Mouse (Mus musculus): ENCODE results near the gene Gnai3. TPM values are rescaled to one million over a fixed set of nuclear protein-coding genes. Genes with fewer than 3 reads are reported as not detected.

Gene Gnai3
- polyA plus RNA-seq, 2 experiments = 89.8 to 166 TPM

DNA sequence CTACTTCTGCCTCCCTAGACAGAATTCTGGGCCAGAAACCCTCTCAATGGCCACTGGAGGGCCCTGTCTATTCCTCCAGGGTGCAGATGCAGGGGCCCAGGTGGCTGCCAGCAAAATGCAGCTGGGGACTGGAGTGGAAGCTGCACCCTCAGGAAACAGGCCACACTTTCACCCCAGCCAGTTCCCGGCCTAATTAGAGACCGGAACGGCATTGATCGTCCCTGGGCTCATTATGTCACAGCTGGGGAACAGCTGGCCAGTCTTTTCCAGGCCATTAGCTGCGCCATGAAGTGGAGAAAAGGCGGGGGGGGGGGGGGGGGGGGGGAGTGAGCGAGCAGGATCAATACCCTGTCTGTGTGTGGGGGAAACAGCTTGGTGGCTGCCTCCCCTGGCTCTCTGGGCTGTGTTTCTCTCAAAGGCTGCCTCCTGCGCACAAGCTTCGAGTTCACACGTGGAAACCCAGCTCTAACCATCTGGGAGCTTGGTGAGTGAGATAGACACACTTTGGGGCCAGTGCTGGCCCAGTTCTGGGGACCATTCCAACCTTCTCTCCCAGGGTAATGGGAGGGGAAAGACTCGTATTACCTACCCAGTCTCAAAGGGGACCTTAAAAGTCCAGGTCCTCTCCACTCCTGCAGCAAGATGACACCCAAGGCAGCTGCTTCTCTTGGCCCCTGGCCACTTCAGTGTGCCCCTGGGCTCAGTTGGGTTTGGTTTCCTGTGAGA lies 20.7 kb upstream of the Gnai3 start:
- peak; percentile 79 for ATAC-seq (ENCODE audit: low FRiP score, low read depth)
- H3K4me2 ChIP-seq (replicated peaks; ENCODE audit: low read depth, low read length, severe bottlenecking) = peak overlapping the region; percentile 15; the same call in 1 of the 2 replicates

DNA sequence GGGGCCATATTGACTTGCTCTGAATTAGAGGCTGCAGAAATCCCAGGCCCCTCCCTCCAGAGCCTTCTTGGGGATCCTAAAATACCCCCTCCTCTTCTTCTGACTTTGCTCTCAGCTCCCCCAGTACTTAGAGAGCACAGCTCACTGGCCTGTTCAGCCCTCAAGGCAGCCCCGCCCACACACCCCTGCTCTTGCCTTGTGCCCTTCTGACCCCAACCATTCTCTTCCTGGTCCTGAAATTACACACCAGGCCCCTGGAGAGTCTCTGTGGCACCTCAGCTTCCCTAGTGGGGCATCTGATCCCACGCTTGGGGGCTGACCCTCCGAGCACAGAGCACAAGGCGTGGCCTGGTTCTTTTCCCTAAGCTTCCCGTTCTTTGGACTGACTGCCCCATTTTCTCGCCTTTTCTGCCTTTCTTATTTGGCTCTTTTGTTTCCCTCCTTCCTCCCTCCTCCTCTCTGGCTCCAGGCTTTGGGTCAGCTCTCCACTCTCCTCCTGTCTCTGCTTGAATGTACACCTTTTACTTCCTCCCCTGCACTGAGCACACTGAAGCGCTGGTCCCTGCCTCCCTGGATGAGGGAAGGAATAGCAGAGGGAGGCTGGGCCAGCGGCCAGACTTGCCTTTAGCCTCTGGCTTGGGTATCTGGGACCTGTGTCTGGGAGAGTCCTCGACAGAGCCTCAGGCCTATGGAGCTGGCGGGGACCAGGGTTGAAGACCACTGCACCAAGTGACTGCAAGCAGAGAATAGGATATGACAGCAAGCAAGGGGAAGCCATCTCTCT lies 19.8 kb upstream of the Gnai3 start:
- Histone ChIP-seq H3K4me1 (ENCODE audit: control insufficient read depth, insufficient read depth, low read length) (peaks cover 45% of the 10 kb centered on the region), H3K9ac (ENCODE audit: low read depth, low read length, severe bottlenecking) (no peak overlapping the region), H3K4me2 (replicated peaks; ENCODE audit: low read depth, low read length, severe bottlenecking) (no peak overlapping the region), H3K36me3 (ENCODE audit: control insufficient read depth, insufficient read depth, low read length) (no peaks in the 10 kb centered on the region), H3K9me3 (ENCODE audit: control insufficient read depth, low read length) (no peaks in the 10 kb centered on the region), H3K4me3 (replicated peaks; ENCODE audit: low read length) (no peak overlapping the region), H3K27me3 (ENCODE audit: control insufficient read depth, insufficient read depth, low read length) (no peaks in the 10 kb centered on the region), H3K27ac (replicated peaks; ENCODE audit: low read depth, low read length) (peak overlapping the region; percentile 10; the same call in 1 of the 2 replicates)
- ATAC-seq (ENCODE audit: low FRiP score, low read depth) (peak; percentile 18; the same call in 1 of the 2 replicates), DNase-seq (ENCODE audit: low spot score) (no peak)
- WGBS = 22% methylated on average over 10 of the region's 10 CpGs
- no peak for TF ChIP-seq POLR2A (IDR thresholded peaks at IDR 0.05; ENCODE audit: borderline replicate concordance, extremely low read depth, insufficient read depth, insufficient read length)

More for the DNA sequence above, 20.7 kb upstream of the Gnai3 start:
- Histone ChIP-seq H3K36me3 (ENCODE audit: control insufficient read depth, insufficient read depth, low read length) (no peaks in the 10 kb centered on the region), H3K4me1 (ENCODE audit: control insufficient read depth, insufficient read depth, low read length) (peaks cover 45% of the 10 kb centered on the region), H3K4me3 (replicated peaks; ENCODE audit: low read length) (no peak overlapping the region), H3K9me3 (ENCODE audit: control insufficient read depth, low read length) (no peaks in the 10 kb centered on the region), H3K9ac (ENCODE audit: low read depth, low read length, severe bottlenecking) (no peak overlapping the region), H3K27ac (replicated peaks; ENCODE audit: low read depth, low read length) (peak overlapping the region; percentile 58), H3K27me3 (ENCODE audit: control insufficient read depth, insufficient read depth, low read length) (no peaks in the 10 kb centered on the region)
- TF ChIP-seq POLR2A (IDR thresholded peaks at IDR 0.05; ENCODE audit: borderline replicate concordance, extremely low read depth, insufficient read depth, insufficient read length) = no peak
- 11% methylated on average over 10 of the region's 11 CpGs for WGBS
- DNase-seq (ENCODE audit: low spot score) = peak; percentile 76

DNA sequence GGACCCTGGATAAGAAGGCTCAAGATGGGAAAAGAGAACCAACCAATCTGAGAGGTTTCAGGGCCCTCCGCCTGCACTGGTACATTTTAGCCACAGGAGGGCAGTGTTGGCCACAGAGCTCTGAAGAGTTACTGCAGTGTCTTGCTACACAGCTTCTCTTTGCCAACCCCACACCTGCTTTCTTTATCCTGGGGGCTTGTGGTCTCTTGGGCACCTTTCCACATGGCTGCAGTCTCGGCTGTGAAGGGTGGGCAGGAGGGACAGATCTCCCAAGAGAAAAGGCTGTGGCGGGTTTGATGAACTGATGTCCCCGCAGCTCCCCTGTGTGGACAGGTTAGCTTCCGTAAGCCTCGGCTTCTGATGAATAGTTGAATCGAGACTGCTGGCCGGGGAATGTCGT lies 18.9 kb upstream of the Gnai3 start:
- 8% methylated on average over 9 of the region's 9 CpGs for WGBS
- ATAC-seq (ENCODE audit: low FRiP score, low read depth) (no peak), DNase-seq (ENCODE audit: low spot score) (peak; percentile 85)
- no peak overlapping the region for H3K9ac ChIP-seq (ENCODE audit: low read depth, low read length, severe bottlenecking)
- no peak overlapping the region for H3K27ac ChIP-seq (replicated peaks; ENCODE audit: low read depth, low read length)
- no peaks in the 10 kb centered on the region for H3K36me3 ChIP-seq (ENCODE audit: control insufficient read depth, insufficient read depth, low read length)
- peaks cover 45% of the 10 kb centered on the region for H3K4me1 ChIP-seq (ENCODE audit: control insufficient read depth, insufficient read depth, low read length)
- no peak for TF ChIP-seq POLR2A (IDR thresholded peaks at IDR 0.05; ENCODE audit: borderline replicate concordance, extremely low read depth, insufficient read depth, insufficient read length)
- H3K4me2 ChIP-seq (replicated peaks; ENCODE audit: low read depth, low read length, severe bottlenecking) = peak overlapping the region; percentile 36
- H3K9me3 ChIP-seq (ENCODE audit: control insufficient read depth, low read length) = no peaks in the 10 kb centered on the region
- H3K27me3 ChIP-seq (ENCODE audit: control insufficient read depth, insufficient read depth, low read length) = no peaks in the 10 kb centered on the region
- H3K4me3 ChIP-seq (replicated peaks; ENCODE audit: low read length) = no peak overlapping the region

DNA sequence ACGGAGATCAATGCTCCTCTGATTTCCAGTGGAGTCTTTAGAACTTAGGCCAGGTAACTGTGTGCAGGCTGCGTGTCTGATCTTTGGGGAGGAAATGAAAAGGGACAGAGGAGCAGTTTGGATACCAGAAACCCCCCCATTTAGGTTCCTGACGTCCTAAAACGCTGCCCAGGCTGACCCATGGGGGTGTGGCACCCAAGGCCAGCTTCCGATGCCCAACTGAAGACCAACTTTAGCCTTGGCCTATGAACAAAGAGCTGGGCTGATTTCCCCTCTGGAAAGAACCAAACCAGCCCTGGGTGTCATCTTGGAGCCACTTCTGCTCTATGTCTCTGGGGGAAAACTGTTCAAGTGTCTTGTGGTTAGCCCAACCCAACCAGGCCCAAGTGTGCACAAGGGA lies 18.1 kb upstream of the Gnai3 start:
- Histone ChIP-seq H3K27ac (replicated peaks; ENCODE audit: low read depth, low read length) (no peak overlapping the region), H3K9me3 (ENCODE audit: control insufficient read depth, low read length) (no peaks in the 10 kb centered on the region), H3K36me3 (ENCODE audit: control insufficient read depth, insufficient read depth, low read length) (no peaks in the 10 kb centered on the region), H3K4me1 (ENCODE audit: control insufficient read depth, insufficient read depth, low read length) (peaks cover 40% of the 10 kb centered on the region), H3K27me3 (ENCODE audit: control insufficient read depth, insufficient read depth, low read length) (no peaks in the 10 kb centered on the region), H3K4me3 (replicated peaks; ENCODE audit: low read length) (no peak overlapping the region), H3K4me2 (replicated peaks; ENCODE audit: low read depth, low read length, severe bottlenecking) (no peak overlapping the region), H3K9ac (ENCODE audit: low read depth, low read length, severe bottlenecking) (0 out of 2 replicates have a peak overlapping the region, but pooled peaks have one; percentile 5)
- no peak for ATAC-seq (ENCODE audit: low FRiP score, low read depth)
- WGBS = 74% methylated on average over 5 of the region's 5 CpGs
- no peak for DNase-seq (ENCODE audit: low spot score)
- no peak for TF ChIP-seq POLR2A (IDR thresholded peaks at IDR 0.05; ENCODE audit: borderline replicate concordance, extremely low read depth, insufficient read depth, insufficient read length)

DNA sequence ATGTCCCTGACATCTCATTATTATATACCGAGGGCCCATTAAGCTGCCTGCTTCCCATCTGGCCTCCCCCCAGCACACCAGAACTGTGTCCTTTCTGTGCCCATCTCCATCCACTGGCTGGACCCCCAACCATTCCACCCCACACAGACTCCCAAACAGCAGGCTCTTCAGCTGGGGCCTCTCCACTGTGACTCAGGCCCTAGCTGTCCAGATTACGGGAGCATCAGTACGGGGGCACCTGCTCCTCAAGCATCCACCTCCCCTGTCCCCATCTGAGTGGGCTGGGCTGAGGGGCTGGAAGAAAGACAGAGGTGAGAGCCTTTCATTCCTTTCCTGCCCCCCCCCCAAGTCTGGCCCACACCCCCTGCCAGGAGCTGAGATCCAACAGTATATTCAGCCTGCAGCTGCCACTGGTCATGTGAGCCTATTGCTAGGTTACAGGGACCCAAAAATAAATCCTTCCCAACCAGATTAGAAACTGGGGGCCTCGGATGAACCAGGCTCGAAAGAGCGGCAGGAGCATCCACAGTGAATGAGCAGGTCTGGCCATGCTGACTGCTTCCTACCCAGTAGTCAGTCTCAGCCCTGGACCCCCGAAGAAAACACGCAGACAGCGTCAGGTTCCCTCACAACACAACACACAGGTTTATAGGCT lies 12.6 kb upstream of the Gnai3 start:
- WGBS = 71% methylated on average over 9 of the region's 9 CpGs

More for the DNA sequence above, 12.6 kb upstream of the Gnai3 start:
- H3K27ac ChIP-seq (replicated peaks; ENCODE audit: low read depth, low read length) = no peak overlapping the region
- DNase-seq (ENCODE audit: low spot score) (no peak), ATAC-seq (ENCODE audit: low FRiP score, low read depth) (peak; percentile 77; the same call in 1 of the 2 replicates)
- no peaks in the 10 kb centered on the region for H3K9me3 ChIP-seq (ENCODE audit: control insufficient read depth, low read length)
- no peaks in the 10 kb centered on the region for H3K27me3 ChIP-seq (ENCODE audit: control insufficient read depth, insufficient read depth, low read length)
- H3K4me2 ChIP-seq (replicated peaks; ENCODE audit: low read depth, low read length, severe bottlenecking) = no peak overlapping the region
- H3K36me3 ChIP-seq (ENCODE audit: control insufficient read depth, insufficient read depth, low read length) = no peaks in the 10 kb centered on the region
- H3K4me1 ChIP-seq (ENCODE audit: control insufficient read depth, insufficient read depth, low read length) = no peaks in the 10 kb centered on the region
- H3K9ac ChIP-seq (ENCODE audit: low read depth, low read length, severe bottlenecking) = 0 out of 2 replicates have a peak overlapping the region, but pooled peaks have one; percentile 7
- TF ChIP-seq POLR2A (IDR thresholded peaks at IDR 0.05; ENCODE audit: borderline replicate concordance, extremely low read depth, insufficient read depth, insufficient read length) = no peak
- no peak overlapping the region for H3K4me3 ChIP-seq (replicated peaks; ENCODE audit: low read length)

All from limb, embryonic 14.5 days (tissue).